Mouse (Mus musculus) myocyte (in vitro differentiated cells): ENCODE measurements around the gene Tnxb.

Experiments
- MAX ChIP-seq: IDR thresholded peaks from one replicate; pipeline ENCODE4 v1.6.1; 2011; ENCODE audit warnings: low read depth, mild to moderate bottlenecking, control low read depth
- MYOD1 ChIP-seq, 3 experiments: IDR thresholded peaks; one replicate each; pipeline ENCODE4 v1.6.1; 2011; ENCODE audit warnings: control low read depth in 2 of 3, low read depth in 2 of 3, mild to moderate bottlenecking in 2 of 3, moderate library complexity in 1 of 3; ENCODE audit not compliant: insufficient read length in 2 of 3, control insufficient read depth in 1 of 3
- POLR2A ChIP-seq: IDR thresholded peaks from one replicate; pipeline ENCODE4 v1.6.1; 2011; ENCODE audit warnings: low read depth, mild to moderate bottlenecking, control low read depth, moderate library complexity; ENCODE audit not compliant: insufficient read length
- POLR2AphosphoS2 ChIP-seq: IDR thresholded peaks from one replicate; pipeline ENCODE4 v1.6.1; 2011; ENCODE audit warnings: low read depth, control low read depth; ENCODE audit not compliant: insufficient read length
- REST ChIP-seq: IDR thresholded peaks from one replicate; pipeline ENCODE4 v1.6.1; 2011; ENCODE audit warnings: mild to moderate bottlenecking, control low read depth, moderate library complexity; ENCODE audit not compliant: insufficient read depth, insufficient read length
- TCF12 ChIP-seq: IDR thresholded peaks from one replicate; pipeline ENCODE4 v1.6.1; 2011; ENCODE audit warnings: mild to moderate bottlenecking, control low read depth; ENCODE audit not compliant: poor library complexity, insufficient read depth, severe bottlenecking
- USF1 ChIP-seq: IDR thresholded peaks from one replicate; pipeline ENCODE4 v1.6.1; 2011; ENCODE audit warnings: low read depth, mild to moderate bottlenecking, control low read depth, moderate library complexity

DNA sequence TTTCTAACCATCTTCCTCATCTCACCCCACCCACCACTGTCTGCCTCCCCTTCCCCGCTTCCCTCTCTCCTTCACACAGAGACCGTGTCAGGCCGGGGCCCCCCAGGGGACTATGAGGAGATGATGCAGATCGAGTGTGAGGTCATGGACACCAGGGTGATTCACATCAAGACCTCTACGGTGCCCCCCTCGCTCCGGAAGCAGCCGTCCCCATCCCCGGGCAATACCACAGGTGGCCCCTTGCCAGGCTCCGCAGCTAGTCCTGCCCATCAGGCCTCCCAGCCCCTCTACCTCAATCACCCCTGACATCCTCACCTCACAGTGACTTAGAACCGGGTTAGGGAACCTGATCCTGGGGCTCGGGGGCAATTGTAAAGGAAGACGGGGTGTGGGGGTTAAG, 15.9 kb upstream of the Tnxb start:
- no peak for TF ChIP-seq POLR2A
- no peak for TF ChIP-seq POLR2AphosphoS2
- no peak for TF ChIP-seq TCF12
- TF ChIP-seq MYOD1 (IDR thresholded peaks at IDR 0.05; ENCODE audit: control insufficient read depth in 1 of 3, insufficient read length in 2 of 3, low read depth in 2 of 3): no peak
- TF ChIP-seq REST: no peak
- no peak for TF ChIP-seq MAX
- no peak for TF ChIP-seq USF1
